Mouse (Mus musculus) adrenal gland, postnatal 36 days (tissue): ENCODE measurements around the gene Plcxd2. TPM values are rescaled to one million over a fixed set of nuclear protein-coding genes. Genes with fewer than 3 reads are reported as not detected.

ENCODE experiments used
- DNase-seq, 2 experiments: peaks; one replicate each; pipeline ENCODE4 v3.0.0; 2021; ENCODE audit warnings: mixed read lengths in 1 of 2
- long read RNA-seq, 2 experiments: library from polyadenylated mRNA; stranded (forward); transcript quantifications; one replicate each; pipeline ENCODE4 v2.0.0; 2021; ENCODE audit warnings: borderline sequencing depth in 2 of 2
- total RNA-seq, 2 experiments: library from RNA; stranded (reverse); gene quantifications; 2 replicates each; pipeline ENCODE4 v1.2.3; 2021

Plcxd2 gene
- under 1 TPM; 0.26 to 0.72 TPM for total RNA-seq
- long read RNA-seq, experiment 1, result 0 reads
- long read RNA-seq, experiment 2, result 0 reads

DNA sequence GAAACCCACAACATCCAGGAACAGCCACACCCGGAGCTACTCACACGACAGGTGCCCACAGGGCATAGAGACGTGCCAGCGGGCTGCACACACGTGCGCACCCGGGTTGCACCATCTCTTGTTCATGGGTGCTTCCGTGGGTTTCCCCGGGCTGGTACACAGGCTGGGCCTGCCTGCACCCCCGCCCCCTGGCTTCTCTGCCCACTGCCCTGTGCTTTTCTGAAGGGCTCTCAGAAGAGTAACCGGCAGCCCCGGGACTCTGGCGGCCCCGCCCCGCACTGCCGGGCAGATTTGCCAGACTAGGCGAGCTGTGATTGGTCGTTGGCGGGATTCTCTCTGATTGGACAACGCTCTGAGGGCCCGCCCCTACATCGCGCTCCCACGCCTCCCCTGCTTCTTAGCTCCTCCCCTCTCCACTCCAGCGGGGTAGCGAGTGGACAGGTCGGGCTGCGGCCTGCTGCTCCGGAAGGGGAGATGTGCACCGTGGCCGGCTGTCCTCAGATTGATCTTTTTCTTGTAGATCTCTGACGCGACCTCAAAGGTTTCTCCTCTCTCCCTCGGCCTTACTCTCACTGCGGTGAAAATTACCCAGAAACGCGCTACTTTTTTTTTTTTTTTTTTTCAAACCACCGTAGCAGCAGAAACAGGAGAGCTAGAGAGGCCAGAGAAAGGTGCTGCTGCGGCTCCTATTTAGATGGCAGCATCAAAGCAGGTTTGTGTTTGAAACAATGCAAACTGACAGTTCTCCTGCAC is at the start of gene Plcxd2:
Plcxd2 (minus strand) TSS at position 66 of the 753 bp plus-strand sequence.
- peak; percentile 95 to 97 for DNase-seq

DNA sequence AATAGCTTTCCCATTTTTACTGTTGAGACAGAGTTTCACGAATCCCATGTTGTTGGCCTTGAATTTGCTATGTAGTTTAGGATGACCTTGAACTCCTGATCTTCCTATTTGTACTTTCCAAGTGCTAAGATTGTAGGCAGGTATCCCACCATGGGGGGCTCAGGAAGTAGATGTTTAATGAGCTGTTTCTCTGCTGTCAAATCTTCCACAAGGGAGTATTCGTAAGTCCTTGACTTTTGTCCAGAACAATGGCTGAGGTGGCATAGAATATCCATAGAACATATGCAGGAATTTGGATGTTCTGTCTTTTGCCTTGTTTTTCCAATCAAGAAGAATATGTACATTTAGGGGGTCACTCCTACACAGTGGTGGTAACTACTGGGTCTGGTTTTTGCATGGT is 36.9 kb upstream of the Plcxd2 start:
- no peak for DNase-seq

DNA sequence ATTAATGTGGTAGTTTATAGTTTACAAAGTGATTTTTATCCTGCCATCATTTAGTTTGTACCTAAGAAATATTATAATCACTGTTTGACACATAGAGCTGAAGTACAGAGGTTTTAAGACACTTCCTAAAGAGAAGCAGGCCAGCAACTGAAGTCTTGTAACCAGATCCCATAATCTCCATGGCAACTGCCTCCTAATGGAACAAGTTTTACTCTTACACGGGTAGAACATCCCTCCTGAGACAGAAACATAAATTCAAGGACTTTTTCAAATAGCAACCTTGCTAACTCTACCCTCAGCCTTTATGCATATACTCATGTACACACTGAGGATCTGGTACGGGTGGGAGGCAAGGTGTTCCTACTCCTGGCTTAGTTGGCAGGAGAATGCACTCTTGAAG is 26.2 kb upstream of the Plcxd2 start:
- DNase-seq, result no peak

DNA sequence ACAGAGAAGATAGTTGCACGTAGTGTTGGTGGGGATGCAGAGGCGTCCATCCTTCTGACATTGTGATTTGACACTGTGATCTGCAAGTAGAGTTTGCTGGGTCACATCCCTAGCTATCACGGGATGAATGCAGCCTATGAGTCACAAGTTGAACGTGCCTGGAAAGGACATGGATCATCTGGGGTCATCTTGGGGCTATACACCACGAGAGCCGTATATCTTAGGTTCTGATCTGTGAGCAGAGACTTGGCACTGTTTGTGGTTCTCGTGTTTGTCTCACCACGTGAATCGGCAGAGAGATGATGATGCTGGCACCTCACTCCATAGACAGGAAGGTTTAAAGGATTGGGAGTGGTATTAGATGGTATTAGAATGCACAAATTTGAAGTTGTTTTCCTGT is 23.9 kb upstream of the Plcxd2 start:
- DNase-seq, result no peak

DNA sequence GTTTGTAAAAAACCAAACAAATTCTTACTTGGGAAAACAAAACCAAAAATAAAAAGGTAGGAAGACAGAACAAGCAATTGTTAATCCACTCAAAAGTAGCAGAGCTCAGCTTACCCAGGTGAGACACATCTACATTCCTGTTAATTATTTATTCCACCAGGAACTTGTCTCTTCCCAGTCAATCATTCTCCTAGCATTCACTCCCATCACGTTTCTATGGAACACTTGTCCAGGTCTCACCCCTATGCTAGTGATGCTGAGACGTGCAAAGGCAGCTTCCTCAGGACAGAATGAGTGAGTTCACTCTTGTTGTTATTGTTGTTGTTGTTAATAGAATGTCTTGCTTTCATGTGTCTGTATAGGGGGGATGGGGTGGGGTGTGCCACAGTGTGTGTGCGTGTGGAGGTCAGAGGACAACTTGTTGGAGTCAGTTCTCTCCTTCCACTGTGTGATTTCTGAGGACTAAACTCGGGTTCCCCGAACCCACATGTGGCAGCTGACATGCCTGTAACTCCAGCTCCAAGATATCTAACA is 13.0 kb upstream of the Plcxd2 start:
- no peak for DNase-seq

DNA sequence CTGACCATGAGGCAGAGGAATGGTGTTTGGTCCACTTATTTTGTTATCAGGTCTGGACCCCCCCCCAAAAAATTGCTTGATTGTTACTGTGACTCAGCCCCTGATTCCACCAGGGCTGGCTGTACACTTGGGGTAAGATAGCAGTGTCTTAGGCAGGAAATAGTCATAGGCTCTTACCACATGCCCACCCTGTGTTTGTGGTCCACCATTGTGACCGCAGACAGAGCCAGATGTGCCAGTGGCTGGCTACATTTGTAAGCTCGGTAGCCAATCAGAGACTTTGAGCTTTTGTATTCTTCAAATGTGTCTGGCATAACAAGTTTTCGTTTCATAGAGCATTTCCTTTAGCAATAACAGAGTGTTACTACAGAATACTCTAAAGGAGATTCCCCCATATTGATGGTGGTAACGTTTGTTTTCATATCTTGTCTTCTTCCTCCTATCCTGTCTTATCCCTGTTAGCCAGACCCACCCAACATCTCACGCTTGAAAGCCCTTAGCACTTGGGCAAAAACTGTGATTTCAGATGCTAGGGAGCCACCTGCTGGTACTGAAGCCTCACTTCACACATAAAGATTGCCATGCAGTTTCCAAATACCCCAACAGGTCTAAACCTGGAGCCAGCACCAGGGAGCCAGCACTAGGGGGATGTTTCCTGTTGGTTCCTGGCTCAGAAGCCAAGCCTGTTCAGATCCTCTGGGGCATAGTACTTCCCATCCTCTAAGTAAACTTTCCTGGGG is 12.3 kb upstream of the Plcxd2 start:
- DNase-seq, result peak; percentile 51 to 60

DNA sequence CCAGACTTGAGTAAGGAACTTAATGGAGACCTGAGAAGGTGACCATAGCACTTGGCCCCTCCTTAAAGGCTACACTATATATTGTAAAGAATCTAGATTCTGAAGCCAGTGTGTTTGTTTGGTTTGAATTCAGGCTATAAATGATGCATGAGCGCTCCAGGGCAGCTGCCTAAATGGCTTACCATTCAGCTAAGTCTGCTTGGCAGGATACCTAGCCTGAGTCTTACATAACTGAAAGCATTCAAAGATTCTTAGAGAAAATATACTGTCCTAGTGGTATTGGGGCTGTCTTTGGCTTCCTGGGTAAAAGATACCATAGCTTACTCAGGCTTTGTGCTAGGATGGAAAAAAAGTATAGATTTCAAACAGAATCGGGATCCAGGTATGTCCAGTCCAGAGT is 11.3 kb upstream of the Plcxd2 start:
- DNase-seq, result no peak

DNA sequence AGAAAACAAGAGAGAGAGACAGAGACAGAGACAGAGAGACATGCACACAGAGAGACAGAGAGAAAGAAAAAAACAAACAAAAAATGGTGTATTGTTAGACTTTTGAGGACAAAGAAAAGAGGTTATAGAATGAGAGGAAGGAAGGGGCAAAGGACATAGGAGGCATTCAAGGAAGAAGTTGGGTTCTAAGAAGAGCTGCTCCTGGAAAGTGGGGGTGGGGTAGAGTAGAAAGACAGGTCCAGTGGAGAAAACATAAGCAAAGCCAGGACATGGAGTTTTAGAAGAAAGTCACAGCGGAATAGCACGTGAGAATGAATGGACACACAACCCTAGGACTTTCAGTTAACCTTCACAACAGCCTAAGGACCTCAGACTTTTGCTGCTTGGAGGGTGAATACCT is 10.4 kb upstream of the Plcxd2 start:
- no peak for DNase-seq

DNA sequence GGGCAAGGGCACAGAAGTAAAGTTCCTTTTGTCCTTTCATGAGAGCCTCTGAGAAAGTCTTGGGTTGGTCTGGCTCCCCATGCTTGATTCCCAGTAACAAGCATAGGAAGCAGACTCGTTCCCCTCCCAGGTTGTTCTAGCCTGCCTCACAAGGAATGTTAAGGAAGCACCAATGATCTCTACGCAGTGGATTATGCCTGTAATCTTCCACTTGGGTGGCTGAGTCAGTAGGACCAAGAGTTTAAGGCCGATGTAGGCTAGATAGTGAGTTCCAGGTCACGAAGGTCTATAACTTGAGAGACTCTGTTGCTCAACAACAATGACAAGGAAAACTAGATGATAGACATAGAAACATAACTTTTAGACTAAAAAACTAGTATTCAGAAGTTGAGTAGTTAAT is 9.8 kb upstream of the Plcxd2 start:
- DNase-seq, result peak in 1 of 2 experiments; percentile 28

DNA sequence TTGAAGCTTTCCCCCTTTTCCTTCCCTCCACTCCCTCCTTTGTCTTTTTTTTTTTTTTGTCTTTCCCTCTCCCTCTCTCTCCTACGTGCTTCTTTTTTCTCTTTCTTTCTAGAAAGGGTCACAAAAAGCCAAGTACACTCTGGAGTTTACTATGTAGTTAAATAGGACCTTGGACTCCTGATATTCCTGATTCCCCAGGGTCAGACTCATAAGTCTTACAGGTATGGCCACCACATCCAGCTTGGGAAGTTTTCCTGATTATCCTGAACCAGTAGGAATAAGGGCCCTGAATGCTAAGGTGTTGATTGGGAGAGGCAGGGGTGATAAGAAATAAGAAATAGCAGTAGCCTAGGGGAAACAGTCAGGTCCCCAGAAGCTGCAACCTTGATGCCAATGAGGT is 9.3 kb upstream of the Plcxd2 start:
- DNase-seq, result no peak

DNA sequence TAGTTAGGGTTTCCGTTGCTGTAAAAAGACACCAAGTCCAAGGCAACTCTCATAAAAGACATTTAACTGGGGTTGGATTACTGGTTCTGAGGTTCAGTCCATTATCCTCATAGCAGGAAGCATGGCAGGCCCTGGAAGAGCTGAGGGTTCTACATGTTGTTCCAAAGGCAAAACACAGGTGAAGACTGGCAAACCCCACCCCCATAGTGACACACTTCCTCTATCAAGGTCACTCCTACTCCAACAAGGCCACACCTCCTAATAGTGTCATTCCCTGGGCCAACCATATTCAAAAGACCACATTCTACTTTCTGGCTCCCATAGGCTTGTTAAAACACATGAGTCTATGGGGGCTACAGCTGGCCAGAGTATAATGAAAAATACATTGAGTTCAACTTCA is 1.7 kb upstream of the Plcxd2 start:
- no peak for DNase-seq

DNA sequence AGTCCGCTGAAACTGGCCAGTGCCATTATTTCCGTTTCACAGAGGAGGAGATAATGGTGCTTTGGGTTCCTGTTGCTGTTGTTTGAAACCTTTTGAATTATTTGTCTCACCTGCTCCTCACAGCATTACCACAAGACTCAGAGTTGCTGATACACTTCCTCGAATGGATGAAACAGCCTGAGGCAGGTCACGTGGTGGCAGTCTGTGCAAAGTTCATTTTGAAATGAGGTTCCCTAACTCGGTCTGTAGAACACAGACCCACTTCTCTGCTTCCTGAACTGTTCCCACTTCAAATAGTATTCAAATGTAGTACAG is 845 bp upstream of the Plcxd2 start:
- DNase-seq, result peak in 1 of 2 experiments; percentile 27

DNA sequence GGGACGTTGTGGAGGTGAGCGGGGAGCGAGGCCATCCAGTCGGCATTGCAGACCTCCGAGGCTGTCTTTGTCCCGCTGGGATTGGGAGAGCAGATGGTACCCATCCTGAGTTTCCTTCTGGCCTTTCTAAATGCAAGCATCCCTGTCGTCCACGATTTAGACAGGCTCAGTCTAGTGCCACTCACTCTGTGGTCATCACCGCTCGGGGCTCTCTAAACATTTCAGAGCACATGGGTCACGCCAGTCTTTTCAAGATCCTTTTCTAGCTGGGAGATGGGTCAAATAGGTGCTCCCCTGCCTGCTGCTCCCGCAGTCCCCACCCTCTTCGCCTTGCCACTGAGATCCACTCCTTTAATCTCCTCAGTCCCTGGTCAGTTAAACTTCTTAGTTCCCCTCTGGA is 301 bp downstream of the Plcxd2 start:
- peak in 1 of 2 experiments; percentile 2 for DNase-seq

DNA sequence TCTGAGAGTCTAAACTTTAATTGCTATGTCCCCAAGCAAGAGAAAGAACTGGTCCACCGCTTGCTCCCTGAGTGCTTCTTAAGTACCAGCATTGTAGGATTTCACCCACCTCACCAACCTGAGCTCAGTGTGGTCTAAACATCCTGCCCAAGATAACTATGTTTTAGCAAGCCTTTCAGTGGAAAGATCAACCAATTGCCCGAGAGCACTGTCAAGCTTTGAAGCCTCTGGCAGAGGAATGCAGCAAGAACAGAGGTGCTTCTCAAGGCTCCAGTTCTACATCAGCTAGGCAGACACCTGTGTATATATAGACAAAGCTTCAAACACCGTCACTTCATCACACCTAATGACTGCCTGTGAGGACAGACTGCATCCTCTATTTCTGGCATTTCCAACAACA is 1.3 kb downstream of the Plcxd2 start:
- DNase-seq, result no peak

DNA sequence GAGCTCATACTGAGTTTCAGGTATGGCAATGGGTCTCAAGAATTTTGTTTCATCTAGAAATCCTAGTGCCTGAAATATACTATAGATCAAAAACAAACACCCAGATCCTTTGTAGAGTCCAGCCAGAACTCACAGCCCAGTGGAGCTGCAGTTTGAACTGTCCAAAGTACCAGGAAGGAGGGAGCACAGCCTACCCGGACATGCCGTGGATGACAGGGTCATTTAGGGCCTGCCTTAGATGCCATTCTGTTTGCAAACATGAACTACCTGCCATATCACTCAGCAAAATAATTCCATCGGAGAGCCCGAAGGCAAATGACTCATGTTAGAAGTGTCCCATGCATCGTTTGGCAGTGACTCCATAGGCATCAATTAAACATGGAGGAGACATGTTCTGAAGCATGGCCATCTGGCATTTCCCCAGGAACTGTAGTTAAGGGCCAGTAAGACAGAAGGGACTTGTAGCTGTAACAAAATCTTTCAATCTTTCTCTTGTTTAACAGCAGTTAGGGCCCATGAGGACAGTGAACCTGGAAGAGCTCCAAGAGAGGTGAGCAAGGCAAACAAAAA is 1.9 kb downstream of the Plcxd2 start:
- DNase-seq, result no peak

DNA sequence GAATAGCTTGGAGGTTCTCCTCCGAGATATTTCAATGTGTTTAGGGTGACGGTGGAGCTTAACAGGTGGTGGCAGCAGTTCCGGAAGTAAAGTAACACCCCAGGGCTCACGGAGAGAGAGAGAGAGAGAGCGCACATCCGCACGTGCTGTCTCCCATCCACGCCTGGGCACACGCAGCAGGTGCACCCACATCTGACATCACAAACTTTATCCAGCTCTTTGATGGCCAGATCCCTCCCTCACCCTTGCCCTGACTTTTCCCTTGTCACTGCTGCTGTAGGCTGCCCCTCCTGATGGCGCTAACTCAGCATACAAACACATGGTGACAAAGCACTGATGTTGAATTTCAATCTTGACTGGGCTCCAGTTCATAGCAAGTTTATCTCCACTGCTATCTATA is 3.8 kb downstream of the Plcxd2 start:
- DNase-seq, result no peak

DNA sequence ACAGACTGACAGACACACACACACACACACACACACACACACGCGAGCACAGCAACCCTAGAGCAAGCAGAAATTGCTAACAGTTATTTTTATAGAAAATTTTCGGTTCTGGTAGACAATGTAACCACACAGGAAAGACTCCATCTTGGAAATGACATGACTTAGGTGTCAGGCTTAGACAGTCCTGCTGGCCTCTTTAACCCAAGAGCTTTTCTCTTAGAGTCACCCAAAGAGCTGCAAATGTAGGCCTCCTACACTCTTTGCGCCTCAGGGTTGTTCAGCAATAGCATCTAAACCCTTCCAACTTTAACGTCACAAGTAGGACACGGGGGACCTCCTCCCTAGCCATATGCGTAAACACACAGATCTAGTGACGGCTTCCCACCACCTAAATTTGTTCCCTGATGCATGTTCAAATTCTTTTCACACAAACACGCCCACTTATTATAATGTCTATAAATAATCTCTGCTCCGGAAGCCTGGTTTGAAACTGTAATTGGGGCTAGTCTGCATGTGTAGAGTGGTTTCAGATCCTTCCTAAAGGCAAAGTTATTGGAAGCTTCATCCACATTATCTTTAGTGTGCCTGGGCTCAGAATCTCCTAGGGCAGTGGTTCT is 8.4 kb downstream of the Plcxd2 start:
- DNase-seq, result no peak

DNA sequence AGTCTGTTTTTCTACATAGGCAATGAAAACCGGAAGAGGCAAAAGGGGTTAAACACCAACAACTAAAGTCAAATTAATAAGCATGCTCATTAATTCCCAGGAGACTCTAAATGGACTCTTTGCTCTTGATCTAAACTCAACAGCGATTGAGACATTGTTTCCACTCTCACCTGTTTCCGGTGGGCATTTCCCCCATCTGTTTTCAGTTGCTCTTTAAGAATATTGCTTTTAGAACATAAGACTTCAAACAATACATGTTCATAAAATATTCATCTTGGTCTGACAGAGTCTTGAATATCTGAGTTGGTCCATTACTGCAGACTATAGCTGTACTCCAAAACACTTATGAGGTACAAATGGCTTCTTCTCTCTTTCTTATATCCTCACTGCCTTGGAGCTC is 9.0 kb downstream of the Plcxd2 start:
- DNase-seq, result no peak

DNA sequence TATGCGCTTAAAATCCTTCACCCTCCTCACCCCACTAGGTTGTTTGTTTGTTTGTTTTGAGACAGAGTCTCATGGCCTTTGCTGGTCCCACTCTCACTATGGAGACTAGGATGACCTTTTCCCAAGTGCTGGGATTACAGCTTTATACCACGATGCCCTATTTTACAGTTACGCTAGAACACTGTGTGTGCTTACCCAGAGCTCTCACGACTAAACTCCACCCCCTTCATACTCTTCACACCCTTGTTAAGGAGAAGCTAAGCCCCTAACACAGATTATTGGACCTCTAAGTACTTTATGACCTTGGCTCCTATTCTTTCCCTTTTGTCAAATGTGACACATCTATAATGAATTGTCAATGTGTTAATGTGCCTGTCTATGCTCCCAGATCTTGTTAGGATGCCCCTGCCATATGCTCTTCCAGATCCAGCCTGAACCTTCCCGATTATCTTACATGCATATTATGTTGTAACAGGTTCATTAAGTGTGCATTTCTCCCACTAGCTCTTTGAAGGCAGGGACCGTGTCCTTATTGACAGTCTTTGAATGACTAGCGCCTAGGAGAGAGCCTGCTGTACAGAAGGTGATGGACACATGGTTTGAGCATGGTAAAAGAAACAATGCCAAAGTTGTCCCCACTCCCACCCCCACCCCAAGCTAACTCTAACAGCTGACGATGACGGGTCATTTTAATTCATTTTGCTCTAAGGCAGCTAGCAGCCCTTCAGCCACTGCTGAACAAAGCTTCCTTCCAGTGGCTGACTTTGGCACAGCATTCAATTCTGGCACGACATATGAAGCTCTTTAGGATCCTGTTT is 10.4 kb downstream of the Plcxd2 start:
- no peak for DNase-seq

DNA sequence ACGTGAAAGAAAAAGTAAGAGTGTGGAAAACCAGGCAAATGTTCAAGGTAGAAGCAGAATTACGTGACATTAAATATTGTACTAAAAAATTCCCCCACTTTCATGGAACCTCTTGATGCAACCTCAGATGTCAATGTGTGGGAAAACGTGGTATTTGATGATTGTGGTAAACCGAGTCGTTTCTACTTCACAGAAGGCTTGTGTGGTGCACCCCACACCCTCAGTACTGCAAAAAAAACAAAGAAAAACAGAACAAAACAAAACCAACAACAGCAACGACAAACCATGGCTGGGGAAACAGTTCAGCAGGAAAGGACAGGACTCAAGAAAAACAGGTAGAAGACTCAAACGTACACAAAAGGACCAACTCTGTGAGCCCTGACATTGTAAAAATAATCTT is 11.8 kb downstream of the Plcxd2 start:
- no peak for DNase-seq

DNA sequence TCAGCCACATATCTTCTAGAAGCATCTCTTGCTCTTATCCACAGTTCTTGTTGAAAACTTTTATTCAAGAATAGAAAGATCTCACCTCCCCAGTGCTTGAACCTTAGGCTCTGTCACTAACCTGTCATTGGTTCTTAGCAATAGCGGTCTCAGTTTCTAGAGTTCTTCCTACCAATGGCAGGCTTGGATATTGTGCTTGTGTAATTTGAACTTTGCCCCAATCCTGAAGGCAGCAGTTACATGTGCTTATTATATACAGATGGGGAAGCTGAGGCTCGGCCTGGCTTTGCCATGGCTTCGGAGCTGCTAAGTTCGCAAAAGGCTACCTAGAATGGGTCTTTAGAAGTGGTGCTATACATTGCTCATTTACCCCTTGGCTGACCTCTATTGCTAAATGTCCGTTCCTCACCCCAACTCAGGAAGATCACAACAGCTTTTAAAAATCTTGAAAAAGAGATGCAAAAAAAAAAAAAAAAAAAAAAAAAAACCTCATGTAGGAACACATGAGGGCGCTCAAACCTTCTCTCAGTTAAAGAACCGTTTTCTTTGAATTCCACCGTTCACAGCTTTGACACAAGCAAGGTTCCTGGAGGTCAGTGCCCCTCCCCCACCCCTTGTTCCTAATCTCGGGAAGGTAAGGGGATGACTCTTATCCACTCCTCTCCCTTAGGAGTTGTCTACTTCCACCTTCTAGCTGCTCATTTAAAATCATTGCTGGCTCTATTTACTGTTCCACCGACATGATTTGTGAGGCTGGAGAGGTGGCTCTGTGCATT is 18.9 kb downstream of the Plcxd2 start:
- no peak for DNase-seq
